In the genomic region with DNA sequence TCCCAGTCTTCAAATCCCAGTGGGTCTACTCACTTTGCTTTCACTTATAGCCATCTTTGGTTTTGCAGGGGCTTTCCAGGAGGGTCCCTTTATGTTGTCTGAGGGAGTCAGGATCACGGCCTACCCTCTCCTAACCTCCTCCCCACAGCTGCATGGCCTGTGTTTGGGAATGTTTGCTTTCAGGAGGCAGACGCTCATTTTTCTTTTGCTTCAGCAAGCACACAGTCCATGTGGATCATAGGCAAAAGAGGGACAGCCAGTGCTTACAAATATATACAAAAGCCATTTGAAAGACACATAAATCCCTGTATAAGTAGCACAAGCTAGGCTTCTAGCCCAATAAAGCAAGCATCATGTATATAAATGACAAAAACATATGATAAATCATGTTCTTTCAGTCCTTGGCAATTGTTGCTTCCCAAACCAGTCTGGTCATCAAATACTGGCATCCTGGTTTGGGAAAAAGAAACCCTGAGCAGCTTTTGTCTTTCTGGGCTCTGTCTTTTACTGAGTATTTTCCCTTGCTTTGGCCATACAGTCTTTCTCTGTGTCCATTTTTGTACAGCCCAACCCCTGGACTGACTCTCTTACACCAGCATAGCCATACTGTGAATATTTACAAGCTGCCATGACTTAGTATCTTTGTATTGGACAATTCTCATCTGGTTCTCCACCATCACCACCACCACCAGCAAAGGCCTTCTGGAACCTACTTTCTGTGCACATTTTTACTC, we compare ENCODE assay signal across 16 mouse cellular contexts.
"Had no signal": no experiment of that assay in that cellular context is flagged by ENCODE, and none has a peak within 500 bp of the region (broad histone marks: within the 10 kb centered on the region; RNA-seq: fewer than 3 reads in every experiment).

No protein-coding gene starts in this region.

- H3K27ac ChIP-seq: hindbrain, embryonic 12.5 days; hindbrain, postnatal 0 days; liver, embryonic 15.5 days; macrophage; midbrain, embryonic 15.5 days; neural tube, embryonic 12.5 days had no signal

- DNase-seq: kidney, adult 18-20 months; kidney, postnatal 36 days; layer of hippocampus, adult 9-11 months; lung, postnatal 14 days; spleen, adult 18-20 months; thymus, adult 18-20 months; thymus, postnatal 25 days had no signal

- H3K9ac ChIP-seq: hindbrain, embryonic 12.5 days; liver, embryonic 15.5 days; midbrain, embryonic 15.5 days; neural tube, embryonic 12.5 days had no signal

- H3K4me2 ChIP-seq: hindbrain, embryonic 12.5 days; liver, embryonic 11.5 days; liver, embryonic 15.5 days; midbrain, embryonic 11.5 days; midbrain, embryonic 15.5 days; neural tube, embryonic 12.5 days had no signal

- ATAC-seq: hindbrain, postnatal 0 days; midbrain, embryonic 15.5 days had no signal

- H3K27me3 ChIP-seq: hindbrain, embryonic 12.5 days; liver, embryonic 15.5 days; midbrain, embryonic 15.5 days; neural tube, embryonic 12.5 days had no signal

- H3K9me3 ChIP-seq: hindbrain, embryonic 12.5 days; liver, embryonic 15.5 days; megakaryocyte, embryonic 14.5 days; midbrain, embryonic 15.5 days; neural tube, embryonic 12.5 days had no signal

- H3K4me3 ChIP-seq: hindbrain, embryonic 12.5 days; liver, embryonic 15.5 days; megakaryocyte, embryonic 14.5 days; midbrain, embryonic 15.5 days; neural tube, embryonic 12.5 days had no signal

- H3K36me3 ChIP-seq: hindbrain, embryonic 12.5 days; liver, embryonic 15.5 days; midbrain, embryonic 15.5 days; neural tube, embryonic 12.5 days had no signal

- H3K4me1 ChIP-seq: hindbrain, embryonic 12.5 days; liver, embryonic 15.5 days; midbrain, embryonic 15.5 days; neural tube, embryonic 12.5 days had no signal
